Mouse (Mus musculus): Measurements from ENCODE around the gene Itga9.

DNA sequence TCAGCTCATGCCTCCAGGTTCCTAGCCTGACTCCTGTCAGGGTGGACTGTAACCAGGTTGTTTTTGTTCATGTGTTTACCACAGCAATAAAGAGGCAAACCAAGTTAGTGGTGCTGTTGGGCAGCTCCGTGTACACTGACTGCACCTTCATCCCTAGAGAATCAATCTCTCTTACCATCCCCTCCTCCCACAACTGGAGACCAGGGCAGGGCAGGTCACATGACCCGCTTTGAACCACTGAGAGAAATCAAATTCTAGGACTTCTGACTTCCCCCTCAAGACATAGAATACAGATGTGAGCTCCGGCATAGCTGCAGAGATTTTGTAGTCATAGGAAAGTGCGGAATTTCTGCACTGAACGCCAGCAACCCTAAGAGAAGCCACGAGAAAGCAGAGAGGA, 14.9 kb upstream of the Itga9 start:
- TF ChIP-seq EP300 (IDR thresholded peaks at IDR 0.05; ENCODE audit: low read depth) (no peak), CTCF (IDR thresholded peaks at IDR 0.05; ENCODE audit: low read depth) (no peak)

All from liver, postnatal 0 days (tissue).